Mouse (Mus musculus): ENCODE measurements at regions not wholly inside any gene's neighbourhood (a gene's known extent, or its start where the extent isn't known, plus 50 kb on each side); places are given as distances from the start of the nearest gene placed in this dataset.
"Not testable (repeated sequence)": the region's sequence is repeated elsewhere in the genome, so short reads cannot be mapped to it uniquely, and the experiment has no call there.

- no peak for DNase-seq (ENCODE audit: low spot score in 2 of 2)
These were observed 198.5 kb downstream of the Fam43a start for GRCm38 (mm10) chr16:30797973-30798471.

GRCm38 (mm10) chr16:30798536-30798935 is 199.0 kb downstream of the Fam43a start:
- no peak for DNase-seq (ENCODE audit: low spot score in 2 of 2)

- DNase-seq (ENCODE audit: low spot score in 2 of 2), result no peak
These were observed 200.4 kb downstream of the Fam43a start for GRCm38 (mm10) chr16:30799699-30800483.

GRCm38 (mm10) chr16:30804018-30804417 is 204.5 kb downstream of the Fam43a start:
- DNase-seq (ENCODE audit: low spot score in 2 of 2), result no peak

GRCm38 (mm10) chr16:30806206-30806605 is 206.7 kb downstream of the Fam43a start:
- DNase-seq (ENCODE audit: low spot score in 2 of 2), result not testable (repeated sequence)

GRCm38 (mm10) chr16:30818541-30819120 is 219.1 kb downstream of the Fam43a start:
- no peak for DNase-seq (ENCODE audit: low spot score in 2 of 2)

- no peak for DNase-seq (ENCODE audit: low spot score in 2 of 2)
These were observed 219.8 kb downstream of the Fam43a start for GRCm38 (mm10) chr16:30819342-30819741.

GRCm38 (mm10) chr16:30820234-30820633 is 220.7 kb downstream of the Fam43a start:
- DNase-seq (ENCODE audit: low spot score in 2 of 2), result no peak

- no peak for DNase-seq (ENCODE audit: low spot score in 2 of 2)
These were observed 221.2 kb downstream of the Fam43a start for GRCm38 (mm10) chr16:30820761-30821160.

- DNase-seq (ENCODE audit: low spot score in 2 of 2), result peak; percentile 30 to 31
These were observed 221.8 kb downstream of the Fam43a start for GRCm38 (mm10) chr16:30821191-30821910.

- peak; percentile 16 to 41 for DNase-seq (ENCODE audit: low spot score in 2 of 2)
These were observed 222.5 kb downstream of the Fam43a start for GRCm38 (mm10) chr16:30821911-30822578.

GRCm38 (mm10) chr16:30826128-30826527 is 226.6 kb downstream of the Fam43a start:
- DNase-seq (ENCODE audit: low spot score in 2 of 2), result no peak

- DNase-seq (ENCODE audit: low spot score in 2 of 2), result peak in 1 of 2 experiments; percentile 79
These were observed 228.5 kb downstream of the Fam43a start for GRCm38 (mm10) chr16:30827901-30828608.

- DNase-seq (ENCODE audit: low spot score in 2 of 2), result no peak
These were observed 235.0 kb downstream of the Fam43a start for GRCm38 (mm10) chr16:30834561-30834960.

GRCm38 (mm10) chr16:30835678-30836077 is 236.2 kb downstream of the Fam43a start:
- no peak for DNase-seq (ENCODE audit: low spot score in 2 of 2)

- no peak for DNase-seq (ENCODE audit: low spot score in 2 of 2)
These were observed 238.4 kb downstream of the Xxylt1 start for GRCm38 (mm10) chr16:30842831-30843230.

- DNase-seq (ENCODE audit: low spot score in 2 of 2), result no peak
These were observed 228.6 kb downstream of the Xxylt1 start for GRCm38 (mm10) chr16:30852595-30852994.

GRCm38 (mm10) chr16:30854716-30855115 is 226.5 kb downstream of the Xxylt1 start:
- no peak for DNase-seq (ENCODE audit: low spot score in 2 of 2)

- DNase-seq (ENCODE audit: low spot score in 2 of 2), result no peak
These were observed 223.6 kb downstream of the Xxylt1 start for GRCm38 (mm10) chr16:30857656-30858055.

GRCm38 (mm10) chr16:30869136-30869909 is 211.9 kb downstream of the Xxylt1 start:
- no peak for DNase-seq (ENCODE audit: low spot score in 2 of 2)
